Mouse (Mus musculus) heart, postnatal 0 days (tissue): ENCODE results near the gene Zkscan3. TPM values are rescaled to one million over a fixed set of nuclear protein-coding genes. Genes with fewer than 3 reads are reported as not detected.
A peak's percentile ranks its signal among the peaks of the same experiment; 100 is the strongest.
"Not testable (repeated sequence)": the region's sequence is repeated elsewhere in the genome, so short reads cannot be mapped to it uniquely, and the experiment has no call there.

Experiments used
- ATAC-seq: fragments of 200-750 bp; cut with Nextera tagmentation; 2 replicates; pipeline ENCODE4 v1.8.0; 2017; ENCODE audit warnings: low read depth, moderate number of reproducible peaks, moderate library complexity; ENCODE audit not compliant: insufficient read depth
- DNase-seq: peaks from one replicate; pipeline ENCODE4 v3.0.0-alpha.2; 2016; ENCODE audit warnings: low spot score
- H3K27ac ChIP-seq: fragments of 300-500 bp; sonication (generic); 2 replicates; pipeline ENCODE4 v1.5.1; 2014; ENCODE audit warnings: low read depth, mild to moderate bottlenecking
- H3K27me3 ChIP-seq: fragments of 300-500 bp; sonication (generic); 2 replicates; pipeline ENCODE4 v1.6.1; 2014; ENCODE audit warnings: low read length, mixed read lengths; ENCODE audit not compliant: control insufficient read depth, insufficient read depth
- H3K36me3 ChIP-seq: fragments of 300-500 bp; sonication (generic); replicated peaks from 2 replicates; pipeline ENCODE4 v1.6.1; 2014; ENCODE audit warnings: low read length, mixed read lengths; ENCODE audit not compliant: control insufficient read depth, insufficient read depth
- H3K4me1 ChIP-seq: fragments of 300-500 bp; sonication (generic); 2 replicates; pipeline ENCODE4 v1.6.1; 2014; ENCODE audit warnings: antibody characterized with exemption; ENCODE audit not compliant: control insufficient read depth, insufficient read depth
- H3K4me2 ChIP-seq: fragments of 300-500 bp; sonication (generic); 2 replicates; pipeline ENCODE4 v1.6.1; 2014; ENCODE audit warnings: low read depth, mild to moderate bottlenecking, low read length, moderate library complexity
- H3K4me3 ChIP-seq: fragments of 300-500 bp; sonication (generic); 2 replicates; pipeline ENCODE4 v1.5.1; 2014; ENCODE audit warnings: low read depth, low read length
- H3K9ac ChIP-seq: fragments of 300-500 bp; sonication (generic); replicated peaks from 2 replicates; pipeline ENCODE4 v1.6.1; 2014; ENCODE audit warnings: low read depth, low read length, mixed read lengths
- H3K9me3 ChIP-seq: fragments of 300-500 bp; sonication (generic); replicated peaks from 2 replicates; pipeline ENCODE4 v1.6.1; 2016; ENCODE audit warnings: low read length; ENCODE audit not compliant: control insufficient read depth
- CTCF ChIP-seq: IDR thresholded peaks from 2 replicates; pipeline ENCODE4 v1.5.1; 2016; ENCODE audit warnings: antibody characterized with exemption, control low read depth, low read depth
- EP300 ChIP-seq: IDR thresholded peaks from 2 replicates; pipeline ENCODE4 v1.6.1; 2016; ENCODE audit warnings: antibody characterized with exemption, low read depth
- WGBS: fragments of 180-500 bp; shearing (Covaris S2); extraction: QIAGEN DNeasy Blood & Tissue Kit; methylation state at CpG from one replicate; pipeline ENCODE4 v1.1.7; 2014; 5-methylcytosine and 5-hydroxymethylcytosine counted together
- polyA plus RNA-seq: library from polyadenylated mRNA; unstranded; fragments of >200 nt; fragmentation: Nextera tagmentation; extraction: Ambion mirVana; gene quantifications from 2 replicates; pipeline ENCODE4 v1.2.1, GENCODE M21; 2015
- total RNA-seq: library from RNA; depleted of rRNA; stranded (reverse); fragments of >200 nt; gene quantifications from 2 replicates; pipeline ENCODE4 v1.2.3, GENCODE M21; 2014; ENCODE audit warnings: low replicate concordance

The Zkscan3 gene
- total and polyA plus RNA-seq, 2 experiments from 2014 or later: 40.8 to 49.1 TPM

DNA sequence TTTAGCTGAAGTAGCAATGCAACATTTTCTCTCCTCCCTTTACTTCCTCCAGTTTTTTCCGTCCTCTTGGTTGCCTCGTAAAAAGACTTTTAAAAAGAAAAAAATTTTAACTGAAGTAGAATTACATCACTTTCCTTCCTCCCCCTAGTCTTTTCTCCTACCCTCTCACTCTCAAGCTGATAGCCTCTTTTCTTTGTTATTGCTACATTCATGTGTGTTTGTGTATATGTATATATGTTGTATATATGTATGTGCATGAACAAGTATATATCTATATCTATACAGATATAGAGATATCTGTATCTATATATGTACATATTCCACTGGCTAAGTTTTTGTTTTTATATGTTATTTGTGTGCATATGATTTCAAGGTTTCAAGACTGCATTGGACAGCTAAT, 293 bp upstream of the Zkscan3 start:
- Histone ChIP-seq H3K27ac (peak overlapping the region; percentile 95), H3K4me1 (peaks cover 24% of the 10 kb centered on the region; the same call in 1 of the 2 replicates), H3K9me3 (no peaks in the 10 kb centered on the region), H3K9ac (peak overlapping the region; percentile 94), H3K4me3 (peak overlapping the region; percentile 96), H3K27me3 (no peaks in the 10 kb centered on the region), H3K36me3 (peaks cover 14% of the 10 kb centered on the region), H3K4me2 (peak overlapping the region; percentile 63)
- ATAC-seq: no peak
- TF ChIP-seq CTCF (no peak), EP300 (no peak)
- WGBS: 0% methylated on average over 2 of the region's 2 CpGs
- no peak for DNase-seq

- 8% methylated on average over 12 of the region's 12 CpGs for WGBS
- Histone ChIP-seq H3K4me2 (peak overlapping the region; percentile 63), H3K27ac (peak overlapping the region; percentile 95), H3K9me3 (no peaks in the 10 kb centered on the region), H3K27me3 (no peaks in the 10 kb centered on the region), H3K4me3 (peak overlapping the region; percentile 96), H3K36me3 (peaks cover 14% of the 10 kb centered on the region), H3K9ac (peak overlapping the region; percentile 94), H3K4me1 (peaks cover 19% of the 10 kb centered on the region; the same call in 1 of the 2 replicates)
- TF ChIP-seq EP300 (no peak), CTCF (no peak)
- DNase-seq (peak; percentile 56), ATAC-seq (peak; percentile 36)
These were observed 794 bp downstream of the Zkscan3 start for GRCm38 (mm10) chr13:21401636-21402286.

GRCm38 (mm10) chr13:21401166-21401565, 1.4 kb downstream of the Zkscan3 start:
- peak overlapping the region; percentile 94; the same call in 1 of the 2 replicates for H3K9ac ChIP-seq

DNA sequence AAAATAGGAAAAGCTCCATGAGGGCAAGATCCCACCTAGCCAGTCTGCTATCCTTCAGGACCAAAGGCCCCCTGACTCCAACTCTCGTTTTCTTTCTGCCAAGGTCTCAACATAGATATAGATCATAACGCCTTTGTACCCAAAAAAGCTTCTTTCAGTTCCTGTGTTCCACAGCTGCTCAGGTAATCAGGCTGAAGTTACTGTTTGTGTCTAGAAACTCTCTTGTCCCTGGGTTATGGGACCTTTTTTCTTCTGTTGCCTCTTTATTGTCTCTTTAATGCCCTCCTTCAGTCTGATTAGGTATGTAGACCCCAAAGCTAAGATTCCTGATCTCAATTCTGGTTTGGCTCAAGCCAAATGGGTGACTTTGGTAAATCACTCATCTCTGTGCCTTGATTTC, 5.1 kb downstream of the Zkscan3 start:
- WGBS: 71% methylated on average over 2 of the region's 2 CpGs
- H3K27me3 ChIP-seq: no peaks in the 10 kb centered on the region
- no peak overlapping the region for H3K4me3 ChIP-seq
- H3K4me1 ChIP-seq: peaks cover 19% of the 10 kb centered on the region; the same call in 1 of the 2 replicates
- ATAC-seq (no peak), DNase-seq (no peak)
- TF ChIP-seq CTCF: no peak
- TF ChIP-seq EP300: no peak
- no peak overlapping the region for H3K9ac ChIP-seq
- no peak overlapping the region for H3K4me2 ChIP-seq
- H3K9me3 ChIP-seq: no peaks in the 10 kb centered on the region
- peaks cover 46% of the 10 kb centered on the region for H3K36me3 ChIP-seq
- no peak overlapping the region for H3K27ac ChIP-seq

More at GRCm38 (mm10) chr13:21401166-21401565, 1.4 kb downstream of the Zkscan3 start:
- DNase-seq (no peak), ATAC-seq (no peak)
- Histone ChIP-seq H3K4me1 (peaks cover 19% of the 10 kb centered on the region; the same call in 1 of the 2 replicates), H3K9me3 (no peaks in the 10 kb centered on the region), H3K36me3 (peaks cover 14% of the 10 kb centered on the region), H3K27me3 (no peaks in the 10 kb centered on the region), H3K4me2 (peak overlapping the region; percentile 63), H3K4me3 (peak overlapping the region; percentile 96), H3K27ac (no peak overlapping the region)
- WGBS: 46% methylated on average over 3 of the region's 3 CpGs
- TF ChIP-seq CTCF (no peak), EP300 (no peak)

- not testable (repeated sequence) for DNase-seq, H3K4me3 ChIP-seq, H3K27ac ChIP-seq, H3K9ac ChIP-seq, H3K9me3 ChIP-seq, H3K4me2 ChIP-seq, H3K27me3 ChIP-seq
- ATAC-seq: peak; percentile 36; the same call in 1 of the 2 replicates
- WGBS: 85% methylated on average over 16 of the region's 18 CpGs
- Histone ChIP-seq H3K36me3 (peaks cover 60% of the 10 kb centered on the region), H3K4me1 (peaks cover 16% of the 10 kb centered on the region; the same call in 1 of the 2 replicates)
These were observed 6.5 kb downstream of the Zkscan3 start for GRCm38 (mm10) chr13:21396048-21396447.

GRCm38 (mm10) chr13:21395623-21396022, 6.9 kb downstream of the Zkscan3 start:
- 88% methylated on average over 6 of the region's 6 CpGs for WGBS
- no peaks in the 10 kb centered on the region for H3K27me3 ChIP-seq
- no peak overlapping the region for H3K4me2 ChIP-seq
- no peaks in the 10 kb centered on the region for H3K9me3 ChIP-seq
- DNase-seq: no peak
- no peak overlapping the region for H3K4me3 ChIP-seq
- H3K9ac ChIP-seq: no peak overlapping the region
- no peak for ATAC-seq
- no peak overlapping the region for H3K27ac ChIP-seq
- 0 out of 2 replicates have a peak, but pooled peaks cover 12% of the 10 kb centered on the region for H3K4me1 ChIP-seq
- TF ChIP-seq CTCF (no peak), EP300 (no peak)
- peaks cover 65% of the 10 kb centered on the region for H3K36me3 ChIP-seq
